Mouse (Mus musculus) C2C12 (cell line): Measurements from ENCODE around the gene Zfp784.

Experiments used
- CTCF ChIP-seq: IDR thresholded peaks from one replicate; pipeline ENCODE4 v1.5.1; 2011; ENCODE audit not compliant: control insufficient read depth, insufficient read depth, insufficient read length
- MAX ChIP-seq: IDR thresholded peaks from one replicate; pipeline ENCODE4 v1.6.1; 2011; ENCODE audit warnings: mild to moderate bottlenecking, control low read depth
- MYOG ChIP-seq: IDR thresholded peaks from one replicate; pipeline ENCODE4 v1.6.1; 2011; ENCODE audit not compliant: control insufficient read depth, insufficient read length; ENCODE audit errors: extremely low read depth
- USF1 ChIP-seq: IDR thresholded peaks from one replicate; pipeline ENCODE4 v1.6.1; 2011; ENCODE audit warnings: low read depth, mild to moderate bottlenecking, control low read depth, moderate library complexity

- TF ChIP-seq CTCF = no peak
- TF ChIP-seq MYOG = no peak
- no peak for TF ChIP-seq MAX
- no peak for TF ChIP-seq USF1
Measured at GRCm38 (mm10) chr7:4993347-4993998, 44.8 kb downstream of the Zfp784 start.
